Mouse (Mus musculus) liver, adult 2 months (tissue): ENCODE data around the gene Numb.

Source experiments
- CTCF ChIP-seq: fragments of 200-500 bp; IDR thresholded peaks from 2 replicates; pipeline ENCODE4 v1.5.1; 2011; ENCODE audit warnings: low read depth, low read length, control low read depth
- POLR2A ChIP-seq: fragments of 200-500 bp; IDR thresholded peaks from 2 replicates; pipeline ENCODE4 v1.6.1; 2011; ENCODE audit warnings: low read length, control low read depth; ENCODE audit not compliant: insufficient read depth; ENCODE audit errors: extremely low read depth

GRCm38 (mm10) chr12:83921535-83922381, at the start of gene Numb:
- TF ChIP-seq POLR2A (peak; percentile 97), CTCF (no peak)
